Mouse (Mus musculus) myocyte (in vitro differentiated cells): ENCODE measurements at regions not wholly inside any gene's neighbourhood (a gene's known extent, or its start where the extent isn't known, plus 50 kb on each side); places are given as distances from the start of the nearest gene placed in this dataset.

Experiments used
- H3K27me3 ChIP-seq: one replicate; pipeline ENCODE4 v1.6.1; 2011; ENCODE audit not compliant: control insufficient read depth, insufficient read depth, insufficient read length
- H3K36me3 ChIP-seq: one replicate; pipeline ENCODE4 v1.6.1; 2011; ENCODE audit not compliant: control insufficient read depth, insufficient read depth
- H3K4me2 ChIP-seq: one replicate; pipeline ENCODE4 v1.6.1; 2011; ENCODE audit warnings: low read depth, control low read depth
- H3K4me3 ChIP-seq: one replicate; pipeline ENCODE4 v1.5.1; 2011; ENCODE audit warnings: mild to moderate bottlenecking, control low read depth, moderate library complexity
- H3K79me2 ChIP-seq: one replicate; pipeline ENCODE4 v1.6.1; 2011; ENCODE audit not compliant: control insufficient read depth, insufficient read depth
- H3ac ChIP-seq: one replicate; pipeline ENCODE4 v1.6.1; 2011; ENCODE audit not compliant: control insufficient read depth, insufficient read length
- CEBPB ChIP-seq: IDR thresholded peaks from 2 replicates; pipeline ENCODE4 v1.6.1; 2011; ENCODE audit warnings: mild to moderate bottlenecking, moderate library complexity; ENCODE audit not compliant: poor library complexity, insufficient read depth, severe bottlenecking
- E2F4 ChIP-seq: IDR thresholded peaks from one replicate; pipeline ENCODE4 v1.6.1; 2011; ENCODE audit warnings: mild to moderate bottlenecking, control low read depth, moderate library complexity; ENCODE audit not compliant: insufficient read depth
- MAX ChIP-seq: IDR thresholded peaks from one replicate; pipeline ENCODE4 v1.6.1; 2011; ENCODE audit warnings: low read depth, mild to moderate bottlenecking, control low read depth
- MYOD1 ChIP-seq, 3 experiments: IDR thresholded peaks; one replicate each; pipeline ENCODE4 v1.6.1; 2011; ENCODE audit warnings: control low read depth in 2 of 3, low read depth in 2 of 3, mild to moderate bottlenecking in 2 of 3, moderate library complexity in 1 of 3; ENCODE audit not compliant: insufficient read length in 2 of 3, control insufficient read depth in 1 of 3
- MYOG ChIP-seq, 3 experiments: IDR thresholded peaks; one replicate each; pipeline ENCODE4 v1.6.1; 2011; ENCODE audit warnings: control low read depth in 2 of 3, low read depth in 2 of 3, mild to moderate bottlenecking in 2 of 3; ENCODE audit not compliant: insufficient read length in 2 of 3, control insufficient read depth in 1 of 3, insufficient read depth in 1 of 3
- POLR2A ChIP-seq: IDR thresholded peaks from one replicate; pipeline ENCODE4 v1.6.1; 2011; ENCODE audit warnings: low read depth, mild to moderate bottlenecking, control low read depth, moderate library complexity; ENCODE audit not compliant: insufficient read length
- POLR2AphosphoS2 ChIP-seq: IDR thresholded peaks from one replicate; pipeline ENCODE4 v1.6.1; 2011; ENCODE audit warnings: low read depth, control low read depth; ENCODE audit not compliant: insufficient read length
- REST ChIP-seq: IDR thresholded peaks from one replicate; pipeline ENCODE4 v1.6.1; 2011; ENCODE audit warnings: mild to moderate bottlenecking, control low read depth, moderate library complexity; ENCODE audit not compliant: insufficient read depth, insufficient read length
- SRF ChIP-seq: IDR thresholded peaks from one replicate; pipeline ENCODE4 v1.6.1; 2011; ENCODE audit warnings: low read depth; ENCODE audit not compliant: control insufficient read depth, insufficient read length
- TCF12 ChIP-seq: IDR thresholded peaks from one replicate; pipeline ENCODE4 v1.6.1; 2011; ENCODE audit warnings: mild to moderate bottlenecking, control low read depth; ENCODE audit not compliant: poor library complexity, insufficient read depth, severe bottlenecking
- TCF3 ChIP-seq: IDR thresholded peaks from one replicate; pipeline ENCODE4 v1.6.1; 2011; ENCODE audit warnings: low read depth, control low read depth; ENCODE audit not compliant: insufficient read length
- USF1 ChIP-seq: IDR thresholded peaks from one replicate; pipeline ENCODE4 v1.6.1; 2011; ENCODE audit warnings: low read depth, mild to moderate bottlenecking, control low read depth, moderate library complexity

DNA sequence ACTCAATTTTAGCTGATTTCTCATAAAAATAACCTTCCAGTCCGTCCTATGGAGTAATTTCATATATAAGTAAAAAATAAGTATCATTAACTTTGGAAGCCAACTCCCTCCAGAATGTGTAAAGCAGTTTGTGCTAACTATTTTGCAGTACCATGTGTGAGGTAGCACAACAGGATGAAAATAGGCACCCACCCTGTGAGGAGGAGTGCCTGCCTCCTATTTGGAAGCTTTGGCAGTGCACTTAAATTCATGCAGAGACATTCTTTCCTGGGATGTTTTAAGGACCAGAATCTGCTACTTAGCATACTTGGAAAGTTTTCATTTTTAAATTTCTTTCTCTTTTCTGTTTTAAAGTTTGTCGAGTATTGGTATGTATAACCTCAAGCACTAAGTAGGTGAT is 336.8 kb downstream of the Gm21750 start:
- Histone ChIP-seq H3K27me3 (no peaks in the 10 kb centered on the region), H3K79me2 (no peaks in the 10 kb centered on the region), H3K4me3 (no peak overlapping the region), H3K36me3 (no peaks in the 10 kb centered on the region), H3K4me2 (no peak overlapping the region), H3ac (no peak overlapping the region)
- TF ChIP-seq USF1 (no peak), MAX (no peak), SRF (no peak), REST (no peak), POLR2AphosphoS2 (no peak), TCF3 (no peak), TCF12 (no peak), MYOG (IDR thresholded peaks at IDR 0.05; ENCODE audit: control insufficient read depth in 1 of 3, insufficient read depth in 1 of 3, insufficient read length in 2 of 3, low read depth in 2 of 3) (no peak), MYOD1 (IDR thresholded peaks at IDR 0.05; ENCODE audit: control insufficient read depth in 1 of 3, insufficient read length in 2 of 3, low read depth in 2 of 3) (no peak), E2F4 (no peak), POLR2A (no peak)

GRCm38 (mm10) chr14:73999409-73999909 is 338.4 kb downstream of the Gm21750 start:
- Histone ChIP-seq H3K27me3 (no peaks in the 10 kb centered on the region), H3K36me3 (no peaks in the 10 kb centered on the region), H3K4me3 (no peak overlapping the region), H3K4me2 (no peak overlapping the region), H3K79me2 (no peaks in the 10 kb centered on the region), H3ac (no peak overlapping the region)
- no peak for TF ChIP-seq REST
- TF ChIP-seq MYOD1 (IDR thresholded peaks at IDR 0.05; ENCODE audit: control insufficient read depth in 1 of 3, insufficient read length in 2 of 3, low read depth in 2 of 3), result no peak
- no peak for TF ChIP-seq POLR2AphosphoS2
- TF ChIP-seq POLR2A, result no peak
- TF ChIP-seq MAX, result no peak
- no peak for TF ChIP-seq TCF12
- TF ChIP-seq USF1, result no peak
- TF ChIP-seq E2F4, result no peak
- no peak for TF ChIP-seq CEBPB
- TF ChIP-seq SRF, result no peak
- no peak for TF ChIP-seq MYOG (IDR thresholded peaks at IDR 0.05; ENCODE audit: control insufficient read depth in 1 of 3, insufficient read depth in 1 of 3, insufficient read length in 2 of 3, low read depth in 2 of 3)
- no peak for TF ChIP-seq TCF3

GRCm38 (mm10) chr14:74006911-74007310 is 345.9 kb downstream of the Gm21750 start:
- no peak overlapping the region for H3ac ChIP-seq
- H3K4me3 ChIP-seq, result no peak overlapping the region
- no peak overlapping the region for H3K4me2 ChIP-seq
- no peaks in the 10 kb centered on the region for H3K27me3 ChIP-seq
- no peaks in the 10 kb centered on the region for H3K36me3 ChIP-seq
- no peaks in the 10 kb centered on the region for H3K79me2 ChIP-seq
- no peak for TF ChIP-seq TCF12

- TF ChIP-seq CEBPB (no peak), TCF3 (no peak), POLR2AphosphoS2 (no peak), REST (no peak), POLR2A (no peak), SRF (no peak), MYOG (IDR thresholded peaks at IDR 0.05; ENCODE audit: control insufficient read depth in 1 of 3, insufficient read depth in 1 of 3, insufficient read length in 2 of 3, low read depth in 2 of 3) (no peak)
- no peaks in the 10 kb centered on the region for H3K79me2 ChIP-seq
- no peak overlapping the region for H3ac ChIP-seq
Measured at GRCm38 (mm10) chr14:74011555-74011954, 350.5 kb downstream of the Gm21750 start.

GRCm38 (mm10) chr14:74019421-74019820 is 358.4 kb downstream of the Gm21750 start:
- H3K4me2 ChIP-seq, result no peak overlapping the region
- no peak for TF ChIP-seq SRF
- no peak for TF ChIP-seq MAX
- no peak for TF ChIP-seq MYOD1 (IDR thresholded peaks at IDR 0.05; ENCODE audit: control insufficient read depth in 1 of 3, insufficient read length in 2 of 3, low read depth in 2 of 3)
- no peak for TF ChIP-seq REST
- no peak for TF ChIP-seq USF1
- TF ChIP-seq MYOG (IDR thresholded peaks at IDR 0.05; ENCODE audit: control insufficient read depth in 1 of 3, insufficient read depth in 1 of 3, insufficient read length in 2 of 3, low read depth in 2 of 3), result no peak
- no peak for TF ChIP-seq TCF3
- TF ChIP-seq POLR2A, result no peak
- no peak for TF ChIP-seq E2F4
- no peak for TF ChIP-seq POLR2AphosphoS2
- TF ChIP-seq TCF12, result no peak
- TF ChIP-seq CEBPB, result no peak
- H3K79me2 ChIP-seq, result no peaks in the 10 kb centered on the region
- no peak overlapping the region for H3ac ChIP-seq
- H3K4me3 ChIP-seq, result no peak overlapping the region
- no peaks in the 10 kb centered on the region for H3K27me3 ChIP-seq
- no peaks in the 10 kb centered on the region for H3K36me3 ChIP-seq

More at GRCm38 (mm10) chr14:74011555-74011954, 350.5 kb downstream of the Gm21750 start:
- Histone ChIP-seq H3K36me3 (no peaks in the 10 kb centered on the region), H3K27me3 (no peaks in the 10 kb centered on the region), H3K4me3 (no peak overlapping the region), H3K4me2 (no peak overlapping the region)
